Mouse (Mus musculus) kidney, postnatal 10 days (tissue): ENCODE results near the gene Pde4b.

Experiments
- DNase-seq: peaks from one replicate; pipeline ENCODE4 v3.0.0; 2021; ENCODE audit warnings: mixed read lengths

The Pde4b gene

DNA sequence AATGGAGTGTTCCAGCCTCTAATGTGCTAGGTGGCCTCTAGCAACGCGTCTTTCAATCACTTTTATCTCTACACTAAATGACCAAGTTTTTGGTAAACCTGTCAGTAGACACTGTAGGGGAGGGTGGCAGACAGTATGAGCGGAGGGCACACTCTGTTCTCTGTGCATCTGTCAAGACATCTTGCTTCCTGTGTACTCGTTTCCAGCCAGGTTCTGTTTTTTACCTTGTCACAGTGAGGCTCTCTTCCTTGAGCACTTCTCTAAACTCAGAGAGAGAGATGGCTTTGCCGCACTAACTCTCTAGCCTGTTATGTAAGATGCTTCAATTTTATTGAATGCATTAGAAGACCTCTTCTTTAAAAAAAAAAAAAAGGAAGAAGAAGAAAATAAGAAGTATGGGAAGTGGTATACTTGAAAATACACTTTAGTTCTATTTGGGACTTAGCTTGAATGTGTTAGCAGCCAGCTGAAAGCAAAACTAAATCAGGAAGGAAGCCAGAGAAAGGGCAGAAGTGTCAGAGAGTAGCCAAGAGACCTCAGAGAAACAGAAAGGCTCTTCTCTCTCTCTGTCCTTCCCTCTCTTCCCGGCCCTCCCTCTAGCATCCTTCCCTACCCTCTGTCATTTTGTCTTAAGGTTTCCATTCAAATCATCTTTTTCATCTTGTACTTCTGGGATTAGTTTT, 202.8 kb downstream of the Pde4b start:
- no peak for DNase-seq

DNA sequence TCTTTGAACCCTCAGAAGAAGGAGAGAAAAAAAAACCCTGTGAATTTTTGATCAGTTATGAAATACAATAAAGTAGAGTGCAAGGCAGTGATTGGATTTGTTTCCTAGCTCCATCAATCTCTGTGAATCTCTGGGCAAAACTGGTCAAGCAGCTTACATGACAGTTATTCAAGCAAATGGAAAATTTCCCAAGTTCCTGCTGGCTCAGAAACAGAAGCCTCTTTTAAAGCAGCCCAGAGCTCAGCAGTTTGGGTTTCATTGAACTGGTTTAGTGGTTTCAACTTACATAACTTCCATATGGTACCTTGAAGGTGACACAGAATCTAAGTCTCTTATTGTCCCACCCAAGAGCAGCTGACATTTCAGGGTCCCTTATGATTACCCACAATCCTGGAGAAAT, 210.2 kb downstream of the Pde4b start:
- DNase-seq = no peak

DNA sequence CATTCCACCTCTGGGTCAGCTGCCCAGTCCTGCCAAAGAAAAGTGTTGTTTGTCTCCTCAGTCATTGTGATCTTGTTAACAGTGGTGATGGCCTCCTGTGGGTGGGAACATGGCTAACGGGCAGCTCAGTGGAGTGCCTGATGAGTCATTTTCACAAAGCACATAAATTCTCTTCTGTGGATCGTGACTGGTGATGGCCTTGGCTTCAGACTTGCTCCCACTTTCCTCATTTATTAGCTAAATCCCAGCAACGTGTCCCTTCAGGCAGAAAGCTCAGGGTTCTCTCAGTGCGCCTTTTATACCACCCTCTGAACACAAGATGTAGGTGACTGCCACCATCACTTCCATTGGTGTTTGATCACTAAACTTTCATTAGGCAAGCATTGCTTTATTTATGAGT, 215.2 kb downstream of the Pde4b start:
- DNase-seq = no peak

DNA sequence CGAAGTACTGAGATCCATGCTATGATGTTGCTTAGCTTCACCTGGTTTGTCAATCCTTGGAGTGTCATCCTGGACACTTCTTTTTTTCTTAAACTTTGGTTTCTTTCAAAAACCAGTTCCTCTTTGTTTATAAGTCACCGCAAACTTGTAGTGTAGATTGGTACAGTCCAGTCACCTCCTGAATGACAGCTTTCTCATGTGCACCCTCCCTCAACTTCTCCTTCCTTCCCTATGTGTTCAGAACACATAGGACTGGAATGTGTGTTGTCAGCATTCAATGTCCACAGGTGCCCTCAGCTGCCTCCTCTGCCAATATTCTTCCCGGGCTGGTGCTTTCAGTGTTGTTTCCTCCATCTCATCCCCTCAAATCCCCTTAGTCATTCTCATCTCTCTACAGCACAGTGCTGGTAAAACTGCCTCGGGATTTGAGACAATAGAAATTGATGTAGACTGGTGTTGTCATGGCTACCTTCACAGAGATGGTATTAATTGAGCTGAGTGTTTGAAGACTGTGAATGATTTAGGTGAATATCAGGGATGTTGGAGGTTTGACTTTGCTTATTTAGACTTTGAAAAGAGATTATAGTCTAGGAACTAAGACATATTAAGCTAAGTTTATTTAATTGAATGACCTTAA, 220.4 kb downstream of the Pde4b start:
- no peak for DNase-seq

DNA sequence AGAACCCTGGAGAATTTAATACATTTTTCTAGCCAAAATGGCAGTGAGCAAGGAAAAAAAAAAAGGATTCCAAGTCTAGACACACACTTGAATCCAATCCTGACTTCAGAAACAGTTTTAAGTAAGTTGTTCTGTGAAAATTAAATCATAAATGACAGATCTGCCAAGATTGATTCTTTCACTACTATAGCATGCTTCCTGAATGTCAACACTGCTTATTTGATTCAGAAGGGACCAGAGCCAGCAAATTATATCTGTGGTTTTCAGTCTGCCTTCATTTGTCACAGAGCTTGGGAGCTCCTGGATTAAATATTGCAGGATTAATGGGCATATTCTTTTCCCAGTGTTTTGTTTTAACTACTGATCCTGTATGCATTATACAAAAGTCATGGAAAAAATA, 223.3 kb downstream of the Pde4b start:
- no peak for DNase-seq

- DNase-seq = peak; percentile 65
Observed at GRCm38 (mm10) chr4:102316011-102316410, 228.7 kb downstream of the Pde4b start.

GRCm38 (mm10) chr4:102316699-102317285, 229.4 kb downstream of the Pde4b start:
- DNase-seq = no peak

DNA sequence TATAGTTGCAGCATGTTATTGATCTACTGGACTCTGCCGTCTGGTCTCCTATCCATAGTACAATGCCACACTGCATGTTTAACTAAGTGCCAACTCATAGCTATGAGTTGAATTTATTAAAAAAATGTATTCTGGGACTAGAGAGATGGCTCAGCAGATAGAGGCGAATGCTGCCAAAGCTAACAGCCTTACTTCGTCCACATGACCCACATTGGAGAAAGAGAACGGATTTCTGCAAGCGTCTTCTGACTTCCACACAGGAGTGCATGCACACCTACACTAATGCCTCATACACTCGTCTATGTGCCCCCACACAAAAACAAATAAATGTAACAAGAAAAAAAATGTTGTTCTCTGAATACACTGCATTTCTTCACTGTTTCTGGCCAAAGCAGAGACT, 231.3 kb downstream of the Pde4b start:
- DNase-seq = no peak

DNA sequence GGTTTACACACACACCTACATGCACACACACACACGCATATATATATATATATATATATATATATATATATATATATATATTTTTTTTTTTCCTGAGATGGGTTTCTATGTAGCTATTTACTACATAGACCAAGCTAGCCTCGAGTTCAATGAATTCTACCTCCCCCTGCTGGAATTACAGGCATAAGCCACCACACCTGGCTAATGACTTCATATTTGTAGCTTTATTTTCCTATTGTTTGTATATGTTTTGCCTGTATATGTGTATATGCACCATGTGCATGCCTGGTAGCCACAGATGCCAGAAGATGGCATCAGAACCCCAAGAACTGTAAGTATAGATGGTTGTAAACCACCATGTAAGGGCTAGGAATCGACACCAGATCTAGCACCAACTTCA, 234.0 kb downstream of the Pde4b start:
- DNase-seq = no peak

- no peak for DNase-seq
Observed at GRCm38 (mm10) chr4:102332386-102332785, 245.0 kb downstream of the Pde4b start.

DNA sequence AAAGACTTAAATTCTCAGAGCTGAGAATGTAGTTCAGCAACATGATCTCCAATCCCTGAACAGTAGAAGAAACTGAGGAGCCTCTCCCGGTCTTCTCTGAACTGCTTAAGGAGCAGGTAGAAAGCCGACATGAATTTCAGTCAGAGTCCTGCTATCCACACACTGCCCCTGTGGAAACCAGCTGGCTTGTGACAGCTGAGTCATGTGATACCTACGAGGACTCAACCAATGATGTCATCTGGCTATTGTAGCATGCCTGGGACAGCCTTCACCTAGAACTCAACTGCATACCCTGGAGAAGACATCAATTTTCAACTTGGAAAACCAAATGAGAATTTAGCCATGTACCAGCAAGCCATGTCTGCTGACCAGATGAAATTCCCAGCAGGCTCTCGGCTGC, 245.5 kb downstream of the Pde4b start:
- DNase-seq = no peak

GRCm38 (mm10) chr4:102346911-102347492, 259.7 kb downstream of the Pde4b start:
- no peak for DNase-seq

DNA sequence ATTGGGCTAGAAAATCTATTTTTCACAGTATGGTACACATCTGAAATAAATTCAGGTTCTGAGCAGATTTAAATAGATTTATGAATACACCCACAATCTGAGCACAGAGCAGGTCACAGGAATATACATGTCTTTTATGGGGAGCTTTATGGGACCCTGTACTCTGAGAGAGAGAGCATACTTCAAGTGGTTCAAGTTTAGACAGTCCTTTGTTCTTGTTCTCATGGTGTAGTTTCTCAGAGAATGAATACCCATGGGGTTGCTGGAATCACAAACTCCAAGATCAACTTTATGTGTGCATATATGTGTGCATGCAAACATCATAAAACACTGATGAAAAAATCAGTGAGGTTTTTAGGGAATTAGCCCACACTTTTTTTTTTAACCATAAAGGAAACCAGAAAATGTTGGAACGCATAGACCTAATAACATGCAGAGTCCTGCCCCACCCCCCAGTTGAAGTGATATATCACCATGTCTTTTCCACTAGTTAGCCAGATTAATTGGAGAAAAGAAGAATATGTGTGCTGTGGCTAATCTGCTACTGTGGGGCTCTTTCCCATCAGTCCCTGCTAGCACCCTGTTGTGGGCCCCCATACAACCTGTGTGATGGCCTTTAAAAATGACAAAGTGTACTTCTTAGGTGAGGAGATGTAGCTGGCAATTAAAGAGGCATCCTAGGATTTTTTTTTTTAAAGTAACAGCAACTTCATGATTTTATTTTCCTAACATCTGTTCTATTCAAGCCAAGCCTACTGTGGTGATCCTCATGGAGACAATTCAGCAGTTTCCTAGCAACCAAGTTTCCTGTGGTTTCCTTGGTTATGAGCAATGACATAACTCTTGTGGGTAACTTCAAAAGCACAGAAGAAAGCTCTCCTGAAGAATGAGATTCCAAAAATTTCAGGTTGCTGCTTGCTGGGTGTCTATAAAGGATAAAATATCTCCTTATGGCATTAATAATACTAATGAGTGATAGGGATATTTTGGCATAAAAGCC, 264.4 kb downstream of the Pde4b start:
- no peak for DNase-seq

DNA sequence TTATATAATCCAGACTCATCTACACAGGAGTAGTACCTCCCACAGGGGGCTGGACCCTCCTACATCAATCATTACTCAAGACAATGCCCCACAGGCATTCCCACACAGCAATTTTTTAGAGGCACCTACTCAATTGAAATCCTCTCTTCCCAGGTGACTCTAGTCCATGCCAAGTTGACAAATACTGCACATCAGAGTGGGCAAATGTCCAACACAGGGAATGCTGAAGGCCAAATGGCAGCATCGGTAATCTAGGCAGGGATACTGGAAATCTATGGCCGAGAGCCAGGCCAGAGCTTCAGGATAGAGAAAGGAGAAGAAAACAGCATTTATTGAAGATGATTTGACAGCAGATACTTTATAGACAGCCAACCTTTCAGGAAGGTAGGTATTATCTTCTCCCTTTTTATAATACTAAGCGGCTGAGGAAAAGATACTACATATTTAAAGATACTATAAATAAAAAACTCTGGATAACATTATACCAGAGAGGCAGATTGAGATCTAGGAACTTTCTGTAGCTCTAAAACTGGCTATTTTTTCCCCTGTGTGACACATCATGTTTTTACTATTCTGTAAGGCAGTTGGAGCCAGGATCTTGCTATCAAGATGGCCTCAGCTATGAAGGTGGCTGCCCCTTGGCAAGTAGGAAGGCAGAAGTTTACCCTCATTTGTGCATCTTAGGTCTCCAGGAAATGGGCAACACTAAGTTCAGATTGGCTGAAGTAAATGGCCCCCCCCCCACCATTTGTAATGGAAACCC, 266.5 kb downstream of the Pde4b start:
- no peak for DNase-seq

- DNase-seq = no peak
Observed at GRCm38 (mm10) chr4:102368105-102368735, 280.9 kb downstream of the Pde4b start.

DNA sequence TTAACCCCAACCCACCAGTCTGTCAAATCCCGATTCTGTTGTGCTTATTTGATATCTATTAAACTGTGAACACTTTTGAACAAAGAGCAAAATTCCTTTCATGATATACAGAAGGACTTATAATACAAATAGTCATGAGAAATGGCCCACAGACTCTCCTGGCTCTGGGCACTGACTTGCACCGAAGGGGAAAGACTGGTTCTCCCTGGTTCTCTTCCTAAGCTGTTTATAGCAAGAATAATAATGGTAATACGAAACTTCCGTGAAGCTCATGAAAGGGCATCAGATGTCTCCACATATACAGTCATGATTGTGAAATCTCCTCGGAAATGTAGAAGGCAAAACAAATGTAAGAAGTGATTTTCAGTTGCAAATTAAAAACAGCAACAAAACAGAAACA, 287.3 kb downstream of the Pde4b start:
- no peak for DNase-seq

DNA sequence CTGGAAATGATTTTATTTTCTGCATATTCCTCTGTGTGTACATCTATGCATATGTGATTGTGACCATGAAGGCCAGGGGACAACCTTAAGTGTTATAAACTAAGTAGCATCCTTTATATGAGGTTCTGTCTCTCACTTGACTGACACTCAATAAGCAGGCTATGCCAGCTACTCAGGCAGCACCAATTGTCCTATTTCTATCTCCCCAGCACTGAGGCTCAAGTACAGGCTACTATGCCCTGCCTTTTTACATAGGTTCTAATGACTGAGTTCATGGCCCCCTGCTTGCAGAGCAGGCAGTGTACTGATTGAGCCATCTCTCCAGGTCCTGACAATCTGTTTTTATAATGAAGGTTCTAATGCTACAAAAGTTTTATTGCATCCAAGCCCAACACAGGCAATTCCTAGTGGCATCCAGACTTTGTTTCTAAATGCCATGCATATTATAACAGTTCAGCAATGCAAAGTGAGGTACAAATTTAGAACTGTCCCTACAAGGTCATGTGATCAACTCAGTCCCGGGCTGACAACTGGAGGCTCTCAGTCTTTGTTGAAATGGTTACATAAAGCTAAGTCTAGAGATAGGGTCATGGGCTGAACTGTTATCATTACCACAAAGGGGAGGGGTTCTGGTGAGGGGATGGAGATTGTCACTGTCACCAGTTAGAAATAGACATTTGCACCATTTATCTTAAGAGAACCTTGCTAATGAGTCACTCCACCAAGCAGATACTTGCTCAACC, 295.6 kb downstream of the Pde4b start:
- DNase-seq = no peak

GRCm38 (mm10) chr4:102393605-102394004, 306.3 kb downstream of the Pde4b start:
- no peak for DNase-seq

- DNase-seq = no peak
Observed at GRCm38 (mm10) chr4:102397334-102397733, 310.0 kb downstream of the Pde4b start.

GRCm38 (mm10) chr4:102398512-102398911, 311.2 kb downstream of the Pde4b start:
- no peak for DNase-seq

- DNase-seq = no peak
Observed at GRCm38 (mm10) chr4:102406848-102407247, 319.5 kb downstream of the Pde4b start.
